8 mouse cellular contexts compared by ENCODE assay signal in genomic region chr3:104706951-104707771, GRCm38 (mm10).
DNase-seq lines count a peak whose midpoint lies in the region; ATAC-seq and TF ChIP-seq lines count a peak whose summit lies in the region.
"Not testable (repeated sequence)": the region's sequence is repeated elsewhere in the genome, so short reads cannot be mapped to it uniquely, and the experiment has no call there.

No protein-coding gene starts in this region.

- H3K4me2 ChIP-seq in forebrain, embryonic 14.5 days (ENCODE audit: low read length); heart, postnatal 0 days (ENCODE audit: low read depth, low read length); liver, embryonic 12.5 days: not testable (repeated sequence)

- H3K27ac ChIP-seq in forebrain, embryonic 14.5 days (ENCODE audit: low read depth, low read length); heart, postnatal 0 days (ENCODE audit: low read depth); liver, embryonic 12.5 days: not testable (repeated sequence)

- not testable (repeated sequence) for H3K36me3 ChIP-seq in forebrain, embryonic 14.5 days (ENCODE audit: control insufficient read depth, insufficient read depth, low read length); heart, postnatal 0 days (replicated peaks; ENCODE audit: control insufficient read depth, insufficient read depth, low read length); liver, embryonic 12.5 days

- H3K27me3 ChIP-seq in forebrain, embryonic 14.5 days (replicated peaks; ENCODE audit: control insufficient read depth, insufficient read depth, low read length); heart, postnatal 0 days (ENCODE audit: control insufficient read depth, insufficient read depth, low read length); liver, embryonic 12.5 days (replicated peaks): not testable (repeated sequence)

- not testable (repeated sequence) for H3K9me3 ChIP-seq in forebrain, embryonic 14.5 days (replicated peaks; ENCODE audit: control insufficient read depth, low read length); heart, postnatal 0 days (replicated peaks; ENCODE audit: control insufficient read depth, low read length); liver, embryonic 12.5 days (replicated peaks)

- TF ChIP-seq EP300 in heart, postnatal 0 days (IDR thresholded peaks at IDR 0.05; ENCODE audit: low read depth), result not testable (repeated sequence)

- not testable (repeated sequence) for H3K4me1 ChIP-seq in forebrain, embryonic 14.5 days (ENCODE audit: control insufficient read depth, insufficient read depth, low read length); liver, embryonic 12.5 days
- H3K4me1 ChIP-seq in heart, postnatal 0 days (ENCODE audit: control insufficient read depth, insufficient read depth), result peaks cover 10% of the 10 kb centered on the region; the same call in 1 of the 2 replicates

- WGBS in forebrain, embryonic 14.5 days, result 75% methylated on average over 6 of the region's 6 CpGs
- 61% methylated on average over 6 of the region's 6 CpGs for WGBS in heart, postnatal 0 days
- 49% methylated on average over 6 of the region's 6 CpGs for WGBS in liver, embryonic 12.5 days (ENCODE audit: insufficient replicate concordance)

- peak; percentile 32 for ATAC-seq in forebrain, embryonic 14.5 days
- 0 out of 2 replicates have a peak, but pooled peaks have one; percentile 32 for ATAC-seq in heart, postnatal 0 days (ENCODE audit: insufficient read depth, low read depth)
- ATAC-seq in liver, embryonic 12.5 days, result peak; percentile 85
- ATAC-seq in megakaryocyte-erythroid progenitor cell, adult 5-6 weeks (replicated peaks; ENCODE audit: low FRiP score, low TSS enrichment, poor library complexity, severe bottlenecking), result peak; percentile 98

- H3K9ac ChIP-seq in forebrain, embryonic 14.5 days (ENCODE audit: low read length); heart, postnatal 0 days (replicated peaks; ENCODE audit: low read depth, low read length); liver, embryonic 12.5 days: not testable (repeated sequence)

- TF ChIP-seq CTCF in heart, postnatal 0 days (IDR thresholded peaks at IDR 0.05; ENCODE audit: low read depth), result not testable (repeated sequence)

- peak; percentile 82 for DNase-seq in 3134 (ENCODE audit: extremely low read depth, insufficient read length, low spot score)
- peak; percentile 60 for DNase-seq in adrenal gland, postnatal 14 days
- not testable (repeated sequence) for DNase-seq in forebrain, embryonic 14.5 days (ENCODE audit: low spot score); heart, postnatal 0 days (ENCODE audit: low spot score)
- DNase-seq in kidney, adult 18-20 months, result peak; percentile 9
- DNase-seq in retina, postnatal 1 day, result peak; percentile 38

- not testable (repeated sequence) for H3K4me3 ChIP-seq in forebrain, embryonic 14.5 days (ENCODE audit: low read depth, low read length); heart, postnatal 0 days (ENCODE audit: low read depth, low read length); liver, embryonic 12.5 days

Comparison
In these comparisons a context has a peak if more than half of its experiments do, and no peak if none do; other contexts are left out.
1. ATAC-seq: peak in every context shown above with its lines; median percentile 98 in megakaryocyte-erythroid progenitor cell, adult 5-6 weeks; 85 in liver, embryonic 12.5 days; 32 in forebrain, embryonic 14.5 days; 32 in heart, postnatal 0 days.